Mouse (Mus musculus): Measurements from ENCODE around the gene Ankrd34c. TPM values are rescaled to one million over a fixed set of nuclear protein-coding genes. Genes with fewer than 3 reads are reported as not detected.

Gene Ankrd34c
- total RNA-seq, 2 experiments from 2014 or later = not detected

DNA sequence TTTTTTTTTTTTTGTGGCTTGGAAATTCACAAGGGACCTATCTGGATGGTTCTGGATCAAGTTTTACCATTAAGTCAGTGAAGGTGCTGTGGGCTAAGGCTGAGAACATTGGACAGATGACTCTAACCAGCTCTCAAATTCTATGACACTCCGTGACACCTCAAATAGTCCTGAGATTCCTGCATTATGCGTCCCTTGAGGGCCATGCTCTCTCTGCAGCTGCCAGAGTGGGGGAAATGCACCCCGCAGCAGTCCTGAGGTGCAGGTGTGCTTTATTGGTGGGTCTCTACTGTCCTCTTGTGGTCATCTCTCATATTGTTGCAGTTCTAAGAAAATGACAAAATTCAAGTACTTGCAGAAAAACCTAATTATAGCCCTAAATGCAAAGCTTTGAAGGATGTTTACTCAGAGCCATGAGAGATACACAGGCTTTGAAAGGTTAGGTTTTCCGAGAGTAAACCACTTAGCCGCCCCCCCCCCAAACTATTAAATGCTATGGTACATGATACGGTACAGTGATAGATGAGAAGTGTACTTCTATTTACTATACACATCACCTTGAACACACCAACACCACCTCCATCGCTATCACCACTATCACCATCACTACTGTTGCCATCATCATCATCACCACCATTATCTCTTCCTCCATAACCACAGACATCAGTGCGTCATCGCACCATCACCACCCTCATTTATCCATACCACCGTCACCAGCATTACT is 50.6 kb downstream of the Ankrd34c start:
- ATAC-seq (replicated peaks; ENCODE audit: low FRiP score, poor library complexity, severe bottlenecking) = no peak

DNA sequence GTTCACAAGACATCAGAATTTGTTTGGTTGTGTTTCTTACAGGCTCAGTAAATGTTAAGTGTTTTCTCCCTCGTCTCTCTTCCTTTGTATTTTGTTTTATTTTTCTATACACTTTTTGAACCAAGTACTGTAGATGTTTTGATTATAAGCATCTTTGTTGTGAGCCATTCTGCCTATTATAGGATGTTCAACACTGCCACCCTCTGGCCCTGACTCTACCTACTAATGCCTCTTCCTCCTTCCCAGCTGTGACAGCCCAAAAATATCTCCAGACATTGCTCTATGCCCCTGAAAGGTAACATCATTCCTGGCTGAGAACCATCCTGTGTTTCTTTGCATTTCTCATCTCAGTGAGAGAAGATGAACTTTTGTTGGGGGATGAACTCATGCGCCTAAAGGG is 52.0 kb downstream of the Ankrd34c start:
- ATAC-seq (replicated peaks; ENCODE audit: low FRiP score, poor library complexity, severe bottlenecking) = no peak

DNA sequence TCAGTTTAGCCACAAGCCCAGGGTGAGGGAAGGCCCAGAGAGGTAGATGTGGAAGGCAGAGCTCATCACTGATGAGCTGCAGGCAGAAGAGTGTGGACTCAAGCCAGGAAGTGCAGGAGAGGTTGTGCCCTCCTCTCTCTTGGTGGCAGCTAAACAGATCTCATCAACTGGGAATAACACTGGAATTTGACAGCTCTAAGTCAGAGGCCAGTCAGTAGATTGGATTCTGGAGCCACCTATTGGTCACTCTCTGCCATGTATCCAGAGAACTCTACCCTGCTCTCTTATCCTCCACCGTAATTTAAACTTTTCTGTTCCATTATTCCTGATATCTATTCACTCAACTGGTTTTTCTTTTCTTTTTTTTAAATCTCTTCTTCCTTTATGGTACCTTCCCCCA is 59.3 kb downstream of the Ankrd34c start:
- no peak for ATAC-seq (replicated peaks; ENCODE audit: low FRiP score, poor library complexity, severe bottlenecking)

Other genes with a start within 250 kb of the Ankrd34c start
- not detected in 2 replicates for gene Minar1, start 115.3 kb downstream of the Ankrd34c start, total RNA-seq (2015; ENCODE audit: low replicate concordance)
- 0.17 TPM in 1 of 2 replicates, not detected in the other for gene Minar1, start 115.3 kb downstream of the Ankrd34c start, total RNA-seq (2017; ENCODE audit: low replicate concordance)
- gene Tmed3, start 33.4 kb downstream of the Ankrd34c start, total RNA-seq (2015; ENCODE audit: low replicate concordance) = 81.7 and 97.0 TPM in 2 replicates
- gene Tmed3, start 33.4 kb downstream of the Ankrd34c start, total RNA-seq (2017; ENCODE audit: low replicate concordance) = 27.3 and 39.2 TPM in 2 replicates
- gene Rasgrf1, start 171.4 kb upstream of the Ankrd34c start, total RNA-seq (2015; ENCODE audit: low replicate concordance) = not detected in 2 replicates
- gene Rasgrf1, start 171.4 kb upstream of the Ankrd34c start, total RNA-seq (2017; ENCODE audit: low replicate concordance) = not detected in 2 replicates

Measured in erythroblast, adult 5-6 weeks (primary cell).